Mouse (Mus musculus) stomach, postnatal 0 days (tissue): Measurements from ENCODE around the gene Zbtb8a.
"Not testable (repeated sequence)": the region's sequence is repeated elsewhere in the genome, so short reads cannot be mapped to it uniquely, and the experiment has no call there.

Experiments used
- CTCF ChIP-seq: IDR thresholded peaks from 2 replicates; pipeline ENCODE4 v1.5.1; 2016; ENCODE audit warnings: antibody characterized with exemption, low read depth, mild to moderate bottlenecking, moderate library complexity
- EP300 ChIP-seq: optimal IDR thresholded peaks from 2 replicates; pipeline ENCODE3; 2016; ENCODE audit warnings: antibody characterized with exemption

DNA sequence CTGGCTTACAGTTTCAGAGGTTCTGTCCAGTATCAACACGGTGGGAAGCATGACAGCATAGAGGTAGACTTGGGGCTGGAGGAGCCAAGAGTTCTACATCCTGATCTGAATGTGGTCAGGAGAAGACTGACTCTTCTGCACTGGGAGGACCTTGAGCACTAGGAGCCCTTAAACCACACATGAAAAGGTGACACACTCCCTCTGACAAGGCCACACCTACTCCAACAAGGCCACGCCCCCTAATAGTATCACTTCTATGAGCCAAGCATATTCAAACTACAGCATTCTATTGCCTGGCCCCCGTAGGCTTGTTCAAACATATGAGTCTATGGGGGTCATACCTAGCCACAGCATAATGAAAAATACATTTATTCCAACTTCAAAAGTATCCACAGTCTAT lies 32.6 kb upstream of the Zbtb8a start:
- not testable (repeated sequence) for TF ChIP-seq CTCF, EP300
